Mouse (Mus musculus) intestine, postnatal 0 days (tissue): ENCODE measurements around the gene Rfpl4. TPM values are rescaled to one million over a fixed set of nuclear protein-coding genes. Genes with fewer than 3 reads are reported as not detected.

ENCODE experiments used
- ATAC-seq: fragments of 200-750 bp; cut with Nextera tagmentation; 2 replicates; pipeline ENCODE4 v1.8.0; 2017; ENCODE audit warnings: mild to moderate bottlenecking, moderate TSS enrichment, moderate library complexity
- H3K27ac ChIP-seq: fragments of 300-500 bp; sonication (generic); 2 replicates; pipeline ENCODE4 v1.5.1; 2014; ENCODE audit warnings: mild to moderate bottlenecking, low read depth, low read length, moderate library complexity
- H3K27me3 ChIP-seq: fragments of 300-500 bp; sonication (generic); replicated peaks from 2 replicates; pipeline ENCODE4 v1.6.1; 2014; ENCODE audit warnings: low read length, mixed read lengths; ENCODE audit not compliant: control insufficient read depth, insufficient read depth
- H3K36me3 ChIP-seq: fragments of 300-500 bp; sonication (generic); 2 replicates; pipeline ENCODE4 v1.6.1; 2014; ENCODE audit warnings: mild to moderate bottlenecking, moderate library complexity; ENCODE audit not compliant: control insufficient read depth, insufficient read depth
- H3K4me1 ChIP-seq: fragments of 300-500 bp; sonication (generic); replicated peaks from 2 replicates; pipeline ENCODE4 v1.6.1; 2014; ENCODE audit warnings: antibody characterized with exemption, low read length, mixed read lengths; ENCODE audit not compliant: control insufficient read depth, insufficient read depth
- H3K4me2 ChIP-seq: fragments of 300-500 bp; sonication (generic); replicated peaks from 2 replicates; pipeline ENCODE4 v1.6.1; 2014; ENCODE audit warnings: low read depth, mild to moderate bottlenecking, moderate library complexity
- H3K4me3 ChIP-seq: fragments of 300-500 bp; sonication (generic); 2 replicates; pipeline ENCODE4 v1.5.1; 2014; ENCODE audit warnings: low read depth, low read length
- H3K9ac ChIP-seq: fragments of 300-500 bp; sonication (generic); 2 replicates; pipeline ENCODE4 v1.6.1; 2014; ENCODE audit warnings: mild to moderate bottlenecking, low read depth, low read length
- H3K9me3 ChIP-seq: fragments of 300-500 bp; sonication (generic); 2 replicates; pipeline ENCODE4 v1.6.1; 2016; ENCODE audit warnings: mixed run types; ENCODE audit not compliant: control insufficient read depth
- CTCF ChIP-seq: sonication (generic); IDR thresholded peaks from 2 replicates; pipeline ENCODE4 v1.5.1; 2016; ENCODE audit warnings: low read depth, mild to moderate bottlenecking, control low read depth, antibody characterized with exemption, moderate library complexity
- WGBS: fragments of 180-500 bp; shearing (Covaris S2); extraction: QIAGEN DNeasy Blood & Tissue Kit; methylation state at CpG from one replicate; pipeline ENCODE4 v1.1.7; 2014; 5-methylcytosine and 5-hydroxymethylcytosine counted together
- polyA plus RNA-seq: library from polyadenylated mRNA; unstranded; fragments of >200 nt; fragmentation: Nextera tagmentation; extraction: Ambion mirVana; gene quantifications from 2 replicates; pipeline ENCODE4 v1.2.1, GENCODE M21; 2015

Gene Rfpl4
- polyA plus RNA-seq, 1 experiment from 2014 or later, result not detected

DNA sequence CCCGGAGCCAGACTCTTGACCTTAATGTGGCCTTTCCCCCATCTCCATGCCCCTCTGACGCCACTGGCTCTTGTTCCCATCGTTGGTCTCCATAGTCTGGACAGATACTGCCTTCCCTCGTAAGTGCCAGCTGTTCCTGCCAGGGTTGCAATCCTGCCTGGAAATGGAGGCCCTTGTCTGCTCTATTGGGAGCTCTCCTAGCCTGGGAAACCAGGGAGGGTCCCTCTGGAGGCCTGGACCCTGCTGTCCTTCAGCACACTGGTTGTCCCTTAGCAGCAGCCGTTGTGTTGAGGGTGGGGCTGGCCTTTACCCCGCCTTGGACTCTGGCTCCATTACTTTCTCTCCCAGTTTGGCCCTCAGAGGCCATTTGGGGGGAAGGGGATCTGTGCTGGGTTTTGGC, 24.4 kb downstream of the Rfpl4 start:
- H3K9me3 ChIP-seq, result no peaks in the 10 kb centered on the region
- no peaks in the 10 kb centered on the region for H3K27me3 ChIP-seq
- H3K36me3 ChIP-seq, result peaks cover 74% of the 10 kb centered on the region
- H3K27ac ChIP-seq, result peak overlapping the region; percentile 41
- H3K4me3 ChIP-seq, result no peak overlapping the region
- H3K4me1 ChIP-seq, result peaks cover 9% of the 10 kb centered on the region; the same call in 1 of the 2 replicates
- no peak for TF ChIP-seq CTCF
- H3K4me2 ChIP-seq, result no peak overlapping the region
- 66% methylated on average over 6 of the region's 6 CpGs for WGBS
- no peak overlapping the region for H3K9ac ChIP-seq
- no peak for ATAC-seq

DNA sequence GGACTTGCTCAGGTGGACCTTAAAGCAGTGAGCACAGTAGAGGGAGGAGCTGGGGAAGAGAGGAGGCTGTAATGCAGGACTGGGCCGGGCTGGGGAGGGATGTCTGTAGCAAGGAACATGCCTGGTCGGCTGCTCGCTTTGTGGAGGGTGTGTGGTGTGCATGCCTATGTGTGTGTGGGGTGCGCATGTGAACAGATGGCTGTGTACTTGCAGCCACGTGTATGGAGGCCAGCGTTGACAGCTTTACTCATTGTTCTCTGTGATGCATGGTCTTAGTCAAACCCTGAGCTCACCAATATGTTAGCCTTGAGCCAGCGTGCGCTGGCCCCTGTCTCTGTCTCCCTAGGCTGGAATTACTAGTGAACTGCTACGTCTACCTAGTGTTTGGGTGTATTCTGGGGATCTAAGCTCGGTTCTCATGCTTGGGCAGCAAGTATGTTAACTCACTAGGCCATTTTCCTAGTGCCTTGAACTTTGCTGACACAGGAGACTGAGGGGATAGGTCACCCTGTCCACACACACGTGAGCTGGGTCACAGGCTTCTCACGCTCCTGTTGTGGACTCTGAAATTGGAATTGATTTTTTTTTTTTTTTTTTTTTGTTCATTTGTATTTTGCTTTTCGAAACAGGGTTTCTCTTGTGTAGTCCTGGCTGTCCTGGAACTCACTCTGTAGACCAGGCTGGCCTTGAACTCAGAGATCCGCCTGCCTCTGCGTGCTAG, 25.6 kb downstream of the Rfpl4 start:
- H3K9me3 ChIP-seq, result no peaks in the 10 kb centered on the region
- H3K36me3 ChIP-seq, result peaks cover 67% of the 10 kb centered on the region
- peak overlapping the region; percentile 50; the same call in 1 of the 2 replicates for H3K27ac ChIP-seq
- 81% methylated on average over 15 of the region's 15 CpGs for WGBS
- ATAC-seq, result no peak
- H3K9ac ChIP-seq, result no peak overlapping the region
- H3K4me3 ChIP-seq, result no peak overlapping the region
- no peak overlapping the region for H3K4me2 ChIP-seq
- peaks cover 14% of the 10 kb centered on the region; the same call in 1 of the 2 replicates for H3K4me1 ChIP-seq
- no peaks in the 10 kb centered on the region for H3K27me3 ChIP-seq
- no peak for TF ChIP-seq CTCF

DNA sequence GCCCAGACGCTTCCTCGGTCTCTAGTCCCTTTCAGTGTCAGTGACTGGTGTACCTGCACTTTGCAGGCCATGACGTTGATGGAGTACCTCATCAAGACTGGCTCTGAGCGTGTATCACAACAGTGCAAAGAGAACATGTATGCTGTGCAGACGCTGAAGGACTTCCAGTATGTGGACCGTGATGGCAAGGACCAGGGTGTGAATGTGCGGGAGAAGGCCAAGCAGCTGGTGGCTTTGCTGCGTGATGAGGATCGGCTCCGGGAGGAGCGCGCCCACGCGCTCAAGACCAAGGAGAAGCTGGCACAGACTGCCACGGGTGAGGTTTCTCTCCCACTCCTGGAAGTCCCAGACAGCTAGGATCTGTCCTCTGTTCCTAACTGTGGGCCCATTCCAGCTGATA, 26.9 kb downstream of the Rfpl4 start:
- Histone ChIP-seq H3K4me2 (no peak overlapping the region), H3K4me3 (no peak overlapping the region), H3K4me1 (peaks cover 14% of the 10 kb centered on the region; the same call in 1 of the 2 replicates), H3K36me3 (peaks cover 61% of the 10 kb centered on the region), H3K27ac (peak overlapping the region; percentile 15; the same call in 1 of the 2 replicates), H3K27me3 (no peaks in the 10 kb centered on the region), H3K9me3 (no peaks in the 10 kb centered on the region), H3K9ac (no peak overlapping the region)
- no peak for TF ChIP-seq CTCF
- no peak for ATAC-seq
- 94% methylated on average over 15 of the region's 15 CpGs for WGBS

DNA sequence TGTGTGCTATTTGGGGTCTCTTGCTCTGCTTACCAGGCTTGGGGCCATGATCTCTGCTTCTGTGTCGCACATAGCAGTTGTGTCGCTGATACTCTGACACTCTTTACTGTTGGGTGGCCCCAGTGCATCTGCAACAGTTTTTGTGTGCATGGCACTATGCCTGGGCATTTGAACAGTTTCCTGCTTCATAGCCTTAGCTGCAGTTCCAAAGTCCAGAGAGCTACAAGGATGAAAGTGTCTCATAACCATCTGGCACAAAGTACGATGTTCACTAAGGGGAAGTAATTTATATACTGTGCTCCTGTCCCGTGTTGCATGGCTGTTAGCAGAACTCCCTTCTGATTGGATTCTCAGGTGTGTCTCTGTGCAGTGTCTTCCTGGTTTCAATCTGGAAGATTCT, 28.9 kb downstream of the Rfpl4 start:
- no peaks in the 10 kb centered on the region for H3K9me3 ChIP-seq
- no peak overlapping the region for H3K9ac ChIP-seq
- ATAC-seq, result peak; percentile 85
- H3K27ac ChIP-seq, result peak overlapping the region; percentile 80
- WGBS, result 27% methylated on average over 4 of the region's 4 CpGs
- H3K4me3 ChIP-seq, result no peak overlapping the region
- no peaks in the 10 kb centered on the region for H3K27me3 ChIP-seq
- no peak for TF ChIP-seq CTCF
- peaks cover 41% of the 10 kb centered on the region for H3K36me3 ChIP-seq
- peaks cover 14% of the 10 kb centered on the region; the same call in 1 of the 2 replicates for H3K4me1 ChIP-seq
- peak overlapping the region; percentile 33; the same call in 1 of the 2 replicates for H3K4me2 ChIP-seq

GRCm38 (mm10) chr7:5086921-5087440, 29.8 kb downstream of the Rfpl4 start:
- Histone ChIP-seq H3K27ac (peak overlapping the region; percentile 77), H3K9ac (peak overlapping the region; percentile 37), H3K4me3 (no peak overlapping the region), H3K4me2 (peak overlapping the region; percentile 33; the same call in 1 of the 2 replicates), H3K36me3 (peaks cover 32% of the 10 kb centered on the region), H3K9me3 (no peaks in the 10 kb centered on the region), H3K27me3 (no peaks in the 10 kb centered on the region), H3K4me1 (peaks cover 12% of the 10 kb centered on the region; the same call in 1 of the 2 replicates)
- WGBS, result 61% methylated on average over 5 of the region's 5 CpGs
- TF ChIP-seq CTCF, result no peak
- no peak for ATAC-seq

GRCm38 (mm10) chr7:5085512-5085911, 31.2 kb downstream of the Rfpl4 start:
- no peak for TF ChIP-seq CTCF
- peaks cover 9% of the 10 kb centered on the region; the same call in 1 of the 2 replicates for H3K4me1 ChIP-seq
- no peak overlapping the region for H3K4me2 ChIP-seq
- H3K36me3 ChIP-seq, result peaks cover 17% of the 10 kb centered on the region
- peak overlapping the region; percentile 55 for H3K27ac ChIP-seq
- H3K9me3 ChIP-seq, result no peaks in the 10 kb centered on the region
- WGBS, result 94% methylated on average over 1 of the region's 1 CpGs
- no peak for ATAC-seq
- H3K9ac ChIP-seq, result peak overlapping the region; percentile 38; the same call in 1 of the 2 replicates
- no peaks in the 10 kb centered on the region for H3K27me3 ChIP-seq
- no peak overlapping the region for H3K4me3 ChIP-seq
